Mouse (Mus musculus) myocyte (in vitro differentiated cells): ENCODE data around the gene Dhps.
"Not testable (repeated sequence)": the region's sequence is repeated elsewhere in the genome, so short reads cannot be mapped to it uniquely, and the experiment has no call there.

Experiments
- MYOD1 ChIP-seq, 3 experiments: IDR thresholded peaks; one replicate each; pipeline ENCODE4 v1.6.1; 2011; ENCODE audit warnings: control low read depth in 2 of 3, low read depth in 2 of 3, mild to moderate bottlenecking in 2 of 3, moderate library complexity in 1 of 3; ENCODE audit not compliant: insufficient read length in 2 of 3, control insufficient read depth in 1 of 3
- POLR2A ChIP-seq: IDR thresholded peaks from one replicate; pipeline ENCODE4 v1.6.1; 2011; ENCODE audit warnings: low read depth, mild to moderate bottlenecking, control low read depth, moderate library complexity; ENCODE audit not compliant: insufficient read length
- POLR2AphosphoS2 ChIP-seq: IDR thresholded peaks from one replicate; pipeline ENCODE4 v1.6.1; 2011; ENCODE audit warnings: low read depth, control low read depth; ENCODE audit not compliant: insufficient read length
- SRF ChIP-seq: IDR thresholded peaks from one replicate; pipeline ENCODE4 v1.6.1; 2011; ENCODE audit warnings: low read depth; ENCODE audit not compliant: control insufficient read depth, insufficient read length

DNA sequence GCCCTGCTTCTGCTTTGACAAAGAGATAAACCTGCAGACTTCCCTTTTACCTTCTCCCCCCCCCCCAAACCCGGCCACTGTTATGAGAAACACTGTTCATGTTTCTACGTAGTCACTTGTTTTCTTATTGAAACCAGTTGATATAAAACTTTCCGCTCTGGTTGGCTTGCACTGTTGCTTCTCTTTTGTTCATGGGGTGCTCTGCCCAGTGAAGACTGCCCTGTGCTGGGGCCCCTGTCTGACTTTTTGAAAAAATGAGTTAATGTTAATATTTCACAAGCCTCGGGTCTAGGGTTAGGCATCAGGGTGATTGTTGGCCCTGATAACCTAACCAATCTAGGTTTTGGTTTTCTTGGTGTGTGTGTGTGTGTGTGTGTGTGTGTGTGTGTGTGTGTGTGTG is 10.6 kb downstream of the Dhps start:
- not testable (repeated sequence) for TF ChIP-seq POLR2A; POLR2AphosphoS2; MYOD1 (IDR thresholded peaks at IDR 0.05; ENCODE audit: control insufficient read depth in 1 of 3, insufficient read length in 2 of 3, low read depth in 2 of 3); SRF
